Mouse (Mus musculus): Measurements from ENCODE around the gene 9030025P20Rik.
"Not testable (repeated sequence)": the region's sequence is repeated elsewhere in the genome, so short reads cannot be mapped to it uniquely, and the experiment has no call there.

DNA sequence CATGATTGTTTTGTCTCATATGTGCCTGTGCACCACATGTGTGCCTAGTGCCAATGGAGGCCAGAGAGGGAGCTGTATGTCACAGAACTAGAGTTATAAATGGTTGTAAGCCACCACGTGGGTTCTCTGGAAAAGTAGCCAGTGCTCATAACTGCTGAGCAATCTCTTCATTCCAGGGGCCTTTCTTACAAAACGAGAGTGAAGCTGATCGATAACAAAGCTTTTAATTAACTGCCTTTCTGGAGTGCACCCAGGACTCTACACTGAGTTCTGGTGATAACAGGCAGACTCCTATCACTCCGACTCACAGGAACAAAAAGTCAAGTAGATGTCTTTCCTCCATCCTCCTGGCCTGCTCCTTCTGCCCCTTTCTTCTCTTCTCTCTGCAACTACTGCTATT is 53.1 kb downstream of the 9030025P20Rik start:
- TF ChIP-seq CTCF (conservative IDR thresholded peaks at IDR 0.05; ENCODE audit: low read length); POU5F1 (IDR thresholded peaks at IDR 0.05; ENCODE audit: borderline replicate concordance, low read length); NANOG (IDR thresholded peaks at IDR 0.05; ENCODE audit: borderline replicate concordance, low read length): not testable (repeated sequence)

All from E14TG2a.4 (cell line).